Mouse (Mus musculus): ENCODE data around the gene Fhod1. TPM values are rescaled to one million over a fixed set of nuclear protein-coding genes. Genes with fewer than 3 reads are reported as not detected.

Gene Fhod1
- polyA plus RNA-seq, 1 experiment from 2014 or later = 2.1 TPM

GRCm38 (mm10) chr8:105361751-105362702, 14.3 kb upstream of the Fhod1 start:
- H3K27me3 ChIP-seq (ENCODE audit: poor library complexity, severe bottlenecking) = no peaks in the 10 kb centered on the region
- no peak for DNase-seq (ENCODE audit: extremely low spot score, low spot score)
- H3K27ac ChIP-seq = no peak overlapping the region
- H3K4me3 ChIP-seq = no peak overlapping the region
- H3K4me1 ChIP-seq = peaks cover 18% of the 10 kb centered on the region
- 86% methylated on average over 12 of the region's 12 CpGs for WGBS
- peaks cover 66% of the 10 kb centered on the region for H3K36me3 ChIP-seq (replicated peaks)
- no peaks in the 10 kb centered on the region for H3K9me3 ChIP-seq

- peaks cover 26% of the 10 kb centered on the region for H3K4me1 ChIP-seq
- 42% methylated on average over 4 of the region's 4 CpGs for WGBS
- no peaks in the 10 kb centered on the region for H3K9me3 ChIP-seq
- no peaks in the 10 kb centered on the region for H3K27me3 ChIP-seq (ENCODE audit: poor library complexity, severe bottlenecking)
- DNase-seq (ENCODE audit: extremely low spot score, low spot score) = no peak
- no peak overlapping the region for H3K27ac ChIP-seq
- H3K36me3 ChIP-seq (replicated peaks) = peaks cover 69% of the 10 kb centered on the region
- H3K4me3 ChIP-seq = no peak overlapping the region
Observed at GRCm38 (mm10) chr8:105359646-105360045, 11.9 kb upstream of the Fhod1 start.

GRCm38 (mm10) chr8:105359208-105359607, 11.5 kb upstream of the Fhod1 start:
- no peaks in the 10 kb centered on the region for H3K9me3 ChIP-seq
- H3K36me3 ChIP-seq (replicated peaks) = peaks cover 64% of the 10 kb centered on the region
- WGBS = 82% methylated on average over 15 of the region's 15 CpGs
- H3K27me3 ChIP-seq (ENCODE audit: poor library complexity, severe bottlenecking) = no peaks in the 10 kb centered on the region
- no peak overlapping the region for H3K27ac ChIP-seq
- DNase-seq (ENCODE audit: extremely low spot score, low spot score) = no peak
- H3K4me3 ChIP-seq = no peak overlapping the region
- peaks cover 27% of the 10 kb centered on the region for H3K4me1 ChIP-seq

- Histone ChIP-seq H3K9me3 (no peaks in the 10 kb centered on the region), H3K36me3 (replicated peaks) (peaks cover 53% of the 10 kb centered on the region), H3K27ac (no peak overlapping the region), H3K4me1 (peaks cover 27% of the 10 kb centered on the region), H3K27me3 (ENCODE audit: poor library complexity, severe bottlenecking) (no peaks in the 10 kb centered on the region), H3K4me3 (no peak overlapping the region)
- WGBS = 87% methylated on average over 14 of the region's 14 CpGs
- DNase-seq (ENCODE audit: extremely low spot score, low spot score) = no peak
Observed at GRCm38 (mm10) chr8:105356681-105357080, 8.9 kb upstream of the Fhod1 start.

- peaks cover 7% of the 10 kb centered on the region for H3K27me3 ChIP-seq (ENCODE audit: poor library complexity, severe bottlenecking)
Observed at GRCm38 (mm10) chr8:105355179-105356024, 7.6 kb upstream of the Fhod1 start.

GRCm38 (mm10) chr8:105354549-105354948, 6.8 kb upstream of the Fhod1 start:
- H3K27ac ChIP-seq = no peak overlapping the region
- WGBS = 94% methylated on average over 4 of the region's 4 CpGs
- H3K36me3 ChIP-seq (replicated peaks) = peaks cover 51% of the 10 kb centered on the region
- DNase-seq (ENCODE audit: extremely low spot score, low spot score) = no peak
- H3K4me3 ChIP-seq = no peak overlapping the region
- no peaks in the 10 kb centered on the region for H3K9me3 ChIP-seq
- peaks cover 14% of the 10 kb centered on the region for H3K27me3 ChIP-seq (ENCODE audit: poor library complexity, severe bottlenecking)
- H3K4me1 ChIP-seq = peaks cover 38% of the 10 kb centered on the region

More at GRCm38 (mm10) chr8:105355179-105356024, 7.6 kb upstream of the Fhod1 start:
- Histone ChIP-seq H3K9me3 (no peaks in the 10 kb centered on the region), H3K36me3 (replicated peaks) (peaks cover 51% of the 10 kb centered on the region), H3K4me1 (peaks cover 34% of the 10 kb centered on the region), H3K4me3 (no peak overlapping the region), H3K27ac (no peak overlapping the region; the same call in 1 of the 2 replicates)
- no peak for DNase-seq (ENCODE audit: extremely low spot score, low spot score)
- WGBS = 75% methylated on average over 26 of the region's 26 CpGs

GRCm38 (mm10) chr8:105353583-105354135, 5.9 kb upstream of the Fhod1 start:
- Histone ChIP-seq H3K4me3 (no peak overlapping the region), H3K27ac (no peak overlapping the region), H3K9me3 (no peaks in the 10 kb centered on the region), H3K36me3 (replicated peaks) (peaks cover 44% of the 10 kb centered on the region), H3K27me3 (ENCODE audit: poor library complexity, severe bottlenecking) (peaks cover 17% of the 10 kb centered on the region), H3K4me1 (peaks cover 38% of the 10 kb centered on the region)
- WGBS = 80% methylated on average over 8 of the region's 8 CpGs
- DNase-seq (ENCODE audit: extremely low spot score, low spot score) = no peak

GRCm38 (mm10) chr8:105350186-105350585, 2.4 kb upstream of the Fhod1 start:
- Histone ChIP-seq H3K36me3 (replicated peaks) (peaks cover 11% of the 10 kb centered on the region), H3K27me3 (ENCODE audit: poor library complexity, severe bottlenecking) (peaks cover 24% of the 10 kb centered on the region), H3K4me3 (peak overlapping the region; percentile 83), H3K27ac (0 out of 2 replicates have a peak overlapping the region, but pooled peaks have one; percentile 91), H3K4me1 (peaks cover 64% of the 10 kb centered on the region), H3K9me3 (no peaks in the 10 kb centered on the region)
- no peak for DNase-seq (ENCODE audit: extremely low spot score, low spot score)
- 51% methylated on average over 7 of the region's 7 CpGs for WGBS

GRCm38 (mm10) chr8:105349096-105349771, 1.5 kb upstream of the Fhod1 start:
- peaks cover 24% of the 10 kb centered on the region for H3K27me3 ChIP-seq (ENCODE audit: poor library complexity, severe bottlenecking)
- WGBS = 0% methylated on average over 38 of the region's 48 CpGs
- no peaks in the 10 kb centered on the region for H3K9me3 ChIP-seq
- peak overlapping the region; percentile 83 for H3K4me3 ChIP-seq
- H3K27ac ChIP-seq = peak overlapping the region; percentile 91
- H3K4me1 ChIP-seq = peaks cover 67% of the 10 kb centered on the region
- H3K36me3 ChIP-seq (replicated peaks) = peaks cover 8% of the 10 kb centered on the region
- peak; percentile 60 for DNase-seq (ENCODE audit: extremely low spot score, low spot score)

GRCm38 (mm10) chr8:105348450-105349095, 820 bp upstream of the Fhod1 start, which contains the start of gene Slc9a5:
Gene Slc9a5, plus strand, starts transcription at chr8:105348843.
- Histone ChIP-seq H3K9me3 (no peaks in the 10 kb centered on the region), H3K4me1 (peaks cover 68% of the 10 kb centered on the region), H3K27me3 (ENCODE audit: poor library complexity, severe bottlenecking) (peaks cover 24% of the 10 kb centered on the region), H3K36me3 (replicated peaks) (peaks cover 4% of the 10 kb centered on the region; the same call in 1 of the 2 replicates), H3K4me3 (peak within 1 kb of the TSS; percentile 83), H3K27ac (peak within 1 kb of the TSS; percentile 91)
- under 1% methylated on average over 34 of the region's 34 CpGs for WGBS
- peak; percentile 86 for DNase-seq (ENCODE audit: extremely low spot score, low spot score)

- peak overlapping the region; percentile 91 for H3K27ac ChIP-seq
- peaks cover 68% of the 10 kb centered on the region for H3K4me1 ChIP-seq
- WGBS = under 1% methylated on average over 34 of the region's 34 CpGs
Observed at GRCm38 (mm10) chr8:105346611-105347427, 934 bp downstream of the Fhod1 start.

More at GRCm38 (mm10) chr8:105346611-105347427, 934 bp downstream of the Fhod1 start:
- Histone ChIP-seq H3K36me3 (replicated peaks) (0 out of 2 replicates have a peak, but pooled peaks cover 4% of the 10 kb centered on the region), H3K4me3 (peak overlapping the region; percentile 83), H3K9me3 (no peaks in the 10 kb centered on the region), H3K27me3 (ENCODE audit: poor library complexity, severe bottlenecking) (peaks cover 24% of the 10 kb centered on the region)
- peak; percentile 55 for DNase-seq (ENCODE audit: extremely low spot score, low spot score)
